Mouse (Mus musculus): ENCODE results near the gene 1600002K03Rik.

Gene 1600002K03Rik

DNA sequence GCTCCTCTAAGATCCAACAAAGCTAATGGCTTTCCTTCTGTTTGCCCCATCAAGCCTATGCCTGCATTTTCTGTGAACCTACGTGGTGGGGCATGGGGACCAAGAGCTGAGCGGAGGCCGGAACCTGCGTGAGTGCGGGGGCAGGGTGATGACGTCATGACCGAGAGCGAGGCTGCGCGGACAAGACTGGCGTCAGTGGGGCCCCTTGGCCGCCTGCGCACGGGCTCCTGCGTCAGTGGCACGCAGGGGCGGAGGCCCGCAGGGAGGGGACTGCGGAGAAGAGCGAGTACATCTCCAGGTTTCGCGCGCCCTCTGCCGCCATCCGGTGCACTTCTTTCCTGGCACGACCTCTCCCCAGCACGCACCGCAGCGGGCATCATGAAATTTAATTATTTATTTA is 31.5 kb upstream of the 1600002K03Rik start:
- DNase-seq (ENCODE audit: low spot score) = peak; percentile 90

GRCm38 (mm10) chr10:80141786-80142529 is 30.8 kb upstream of the 1600002K03Rik start:
- DNase-seq (ENCODE audit: low spot score) = peak; percentile 99

- no peak for DNase-seq (ENCODE audit: low spot score)
Measured at GRCm38 (mm10) chr10:80142530-80142925, 30.2 kb upstream of the 1600002K03Rik start.

GRCm38 (mm10) chr10:80143664-80144063 is 29.1 kb upstream of the 1600002K03Rik start:
- DNase-seq (ENCODE audit: low spot score) = no peak

DNA sequence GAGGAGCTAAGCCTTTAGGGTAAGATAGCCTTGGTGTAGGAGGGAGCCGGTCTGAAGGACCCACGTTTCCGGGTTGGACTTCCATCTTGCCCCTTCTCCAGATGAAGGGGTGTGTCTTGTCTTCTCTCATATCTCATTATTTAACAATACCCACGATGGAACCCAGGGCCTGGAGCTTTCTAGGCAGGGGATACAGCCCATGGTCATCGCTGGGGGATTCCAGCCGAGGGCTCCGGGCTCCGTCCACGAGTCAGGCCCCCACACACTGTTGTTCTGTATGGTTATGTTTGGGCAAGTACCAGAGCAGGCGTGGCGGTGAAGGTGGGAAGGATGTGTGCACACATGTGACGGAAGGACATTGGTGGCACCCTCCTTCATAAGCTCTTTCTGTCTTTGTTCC is 28.6 kb upstream of the 1600002K03Rik start:
- DNase-seq (ENCODE audit: low spot score) = no peak

DNA sequence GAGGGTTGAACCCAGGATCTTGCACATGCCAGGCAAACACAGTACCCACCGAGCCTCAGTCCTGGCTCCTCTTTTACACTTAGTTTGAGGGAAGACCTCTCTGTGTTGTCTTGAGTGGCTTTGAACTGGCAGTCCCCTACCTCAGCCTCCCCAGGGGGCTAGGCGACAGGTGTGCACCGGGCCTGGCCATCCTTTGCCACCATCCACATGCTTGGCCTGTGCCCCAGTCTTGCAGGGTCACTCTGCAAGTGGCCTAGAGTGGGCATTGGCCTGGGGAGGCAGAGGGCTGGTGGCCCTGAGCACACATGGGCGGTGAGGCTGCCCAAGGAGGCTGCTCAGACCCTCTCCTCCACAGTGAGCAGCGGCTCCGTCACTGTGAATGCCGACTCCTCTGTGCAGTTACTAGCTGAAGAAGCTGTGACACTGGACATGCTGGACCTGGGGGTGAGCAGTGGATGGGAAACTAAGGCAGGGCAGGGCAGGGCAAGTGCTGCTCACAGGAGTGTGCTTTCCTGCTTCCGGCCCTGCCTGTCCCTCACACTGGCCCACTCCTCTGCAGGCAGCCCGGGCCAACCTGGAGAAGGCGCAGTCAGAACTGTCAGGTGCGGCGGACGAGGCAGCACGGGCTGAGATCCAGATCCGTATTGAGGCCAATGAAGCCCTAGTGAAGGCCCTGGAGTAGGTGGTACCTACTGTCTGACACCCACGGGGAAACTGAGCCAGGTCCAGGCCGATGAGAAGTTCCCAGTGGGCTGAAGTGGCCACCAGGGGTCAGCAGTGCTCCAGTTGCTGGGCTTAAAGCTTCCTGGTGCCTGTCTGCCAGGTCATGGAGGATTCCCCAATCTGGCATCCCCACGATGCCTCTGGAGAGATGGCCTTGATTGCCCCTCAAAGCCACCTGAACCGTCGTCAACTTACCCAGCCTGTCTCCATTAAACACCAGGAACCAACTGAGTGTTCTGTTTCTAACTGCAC is 27.6 kb upstream of the 1600002K03Rik start:
- peak; percentile 93 for DNase-seq (ENCODE audit: low spot score)

DNA sequence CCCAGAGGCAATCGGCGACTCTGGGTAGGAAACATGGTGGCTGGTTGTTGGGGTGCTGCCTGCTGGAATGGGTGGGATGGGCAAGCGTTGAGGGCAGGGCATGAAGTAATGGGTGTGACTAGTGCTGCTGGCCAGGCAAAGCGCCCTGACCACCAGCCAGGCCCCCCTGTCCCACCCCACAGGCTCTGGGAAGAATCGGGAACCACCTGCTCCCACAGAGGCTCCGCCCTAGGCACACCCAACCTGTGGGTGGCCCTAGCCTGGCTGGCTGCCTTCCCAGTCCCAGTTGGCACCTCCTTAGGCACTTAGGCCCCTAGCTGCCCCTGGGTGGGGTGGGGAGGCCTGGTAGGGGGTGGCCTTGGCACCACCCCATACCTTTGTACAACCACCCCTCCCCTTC is 26.8 kb upstream of the 1600002K03Rik start:
- no peak for DNase-seq (ENCODE audit: low spot score)

GRCm38 (mm10) chr10:80146568-80147011 is 26.2 kb upstream of the 1600002K03Rik start:
- no peak for DNase-seq (ENCODE audit: low spot score)

- DNase-seq (ENCODE audit: low spot score) = peak; percentile 37
Measured at GRCm38 (mm10) chr10:80147146-80147718, 25.5 kb upstream of the 1600002K03Rik start.

DNA sequence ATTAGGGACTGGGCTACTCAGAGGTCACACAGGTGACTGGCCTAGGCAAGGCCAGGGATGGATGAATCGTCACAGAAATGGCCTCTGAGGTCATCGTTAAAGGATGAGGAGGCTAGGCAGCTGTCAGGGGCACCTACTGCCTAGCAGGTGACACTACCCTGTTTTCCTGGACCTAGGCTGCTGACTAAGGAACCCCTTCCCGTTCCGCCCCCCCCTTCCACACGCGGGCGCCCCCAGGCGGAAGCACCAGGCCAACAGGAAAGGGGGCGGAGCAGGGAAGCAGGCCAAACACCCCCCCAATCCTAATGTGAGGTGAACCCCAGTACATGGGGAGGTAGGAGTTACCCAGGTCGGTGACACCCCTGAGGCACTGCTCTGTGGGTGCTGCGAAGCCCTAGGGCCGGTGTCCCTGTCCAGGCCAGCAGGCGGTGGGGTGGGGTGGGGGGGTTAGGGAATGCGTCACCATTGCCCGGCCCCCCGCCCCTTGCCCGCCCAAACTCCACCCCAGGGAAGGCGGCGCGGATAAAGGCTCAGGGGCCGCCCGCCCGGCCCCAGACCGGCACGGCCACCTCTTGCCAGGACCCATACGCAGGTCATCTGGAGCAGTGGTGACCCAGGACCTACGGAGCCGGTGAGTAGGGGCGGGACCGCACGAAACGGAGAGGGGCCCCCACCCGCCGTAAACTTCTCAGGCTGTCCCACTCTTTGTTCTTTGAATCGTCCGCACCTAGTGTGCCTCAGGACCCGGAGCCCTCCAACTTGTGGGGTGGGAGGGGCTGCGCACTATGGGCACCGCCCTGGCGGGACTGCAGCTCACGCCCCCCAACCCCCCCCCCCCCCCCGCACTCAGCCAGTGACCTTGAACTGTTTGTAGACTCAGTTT is 24.8 kb upstream of the 1600002K03Rik start, which contains the start of gene Midn:
TSS of gene Midn (plus strand) at position 554 of the 883 bp plus-strand sequence.
- peak; percentile 68 for DNase-seq (ENCODE audit: low spot score)

DNA sequence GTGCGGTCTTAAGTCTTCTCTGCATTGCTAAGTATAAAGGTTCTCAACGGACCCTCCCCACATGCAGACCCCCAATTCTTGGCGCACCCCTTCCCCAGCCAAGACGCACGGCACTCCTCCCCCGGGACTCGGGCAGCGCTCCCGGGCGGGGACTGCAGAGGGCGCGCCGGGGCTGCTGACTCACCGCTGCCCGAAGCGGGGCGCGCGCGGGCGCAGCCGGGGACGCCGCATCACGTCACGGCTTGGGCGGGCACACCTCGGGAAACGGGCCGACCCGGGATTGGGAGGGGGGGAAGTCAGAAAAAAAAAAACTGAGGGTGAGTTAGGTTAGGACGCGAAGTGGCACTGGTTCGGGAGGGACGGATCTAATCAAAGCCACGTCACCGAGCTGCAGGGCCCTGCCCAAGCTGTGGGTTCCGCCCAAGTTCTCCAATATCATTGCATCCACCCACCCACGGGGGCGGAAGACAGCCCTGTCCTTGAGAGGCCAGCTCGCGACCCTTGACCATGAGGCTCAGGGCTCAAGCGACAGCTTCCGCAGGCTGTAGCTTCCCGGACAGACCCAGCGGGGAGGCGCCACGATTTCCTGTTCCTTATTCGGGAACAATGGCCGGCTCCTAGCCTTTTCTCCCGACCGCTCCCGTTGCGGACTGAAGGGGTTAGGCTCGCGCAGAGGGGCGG is 24.0 kb upstream of the 1600002K03Rik start:
- peak; percentile 94 for DNase-seq (ENCODE audit: low spot score)

DNA sequence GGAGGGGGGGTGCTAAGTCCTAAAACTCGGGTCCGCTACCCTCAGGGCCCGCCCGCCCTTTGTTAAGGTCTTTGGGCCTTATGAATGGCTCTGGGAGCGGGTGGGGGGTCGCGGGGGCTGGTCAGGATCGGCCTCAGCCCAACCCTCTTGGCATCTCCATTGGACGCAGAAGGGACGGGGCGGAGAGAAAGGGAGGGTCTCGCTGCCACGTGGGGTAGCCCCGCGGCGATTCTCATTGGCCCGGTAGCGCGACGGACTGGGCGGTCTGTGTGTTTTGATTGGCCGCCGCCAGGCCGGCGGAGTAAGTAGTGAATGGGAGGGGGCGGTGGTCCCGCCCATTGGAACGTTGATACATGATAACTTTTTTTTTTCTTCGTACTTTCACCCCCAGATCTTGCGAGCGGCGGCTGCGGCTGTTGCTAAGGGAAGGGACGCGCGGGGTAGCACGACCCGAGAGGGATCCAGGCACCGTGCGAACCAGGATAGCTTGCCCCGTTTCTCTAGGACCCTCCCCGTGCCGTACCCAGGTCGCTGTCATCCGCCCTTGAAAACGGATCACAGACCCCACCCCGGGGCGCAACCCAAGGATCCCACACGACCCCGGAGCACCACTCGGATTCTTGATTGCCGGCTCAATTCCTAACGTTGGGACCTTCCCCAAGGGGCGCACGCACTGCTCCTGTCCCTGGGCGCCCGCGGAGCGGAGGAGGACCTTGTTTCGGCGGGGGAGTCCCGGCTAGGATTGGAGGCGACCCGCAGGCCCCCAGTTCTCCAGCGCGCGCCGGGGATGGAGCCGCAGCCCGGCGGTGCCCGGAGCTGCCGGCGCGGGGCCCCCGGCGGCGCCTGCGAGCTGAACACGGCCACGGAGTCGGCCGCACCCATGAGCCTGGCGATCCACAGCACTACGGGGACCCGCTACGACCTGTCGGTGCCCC is 23.2 kb upstream of the 1600002K03Rik start:
- DNase-seq (ENCODE audit: low spot score) = peak; percentile 98

DNA sequence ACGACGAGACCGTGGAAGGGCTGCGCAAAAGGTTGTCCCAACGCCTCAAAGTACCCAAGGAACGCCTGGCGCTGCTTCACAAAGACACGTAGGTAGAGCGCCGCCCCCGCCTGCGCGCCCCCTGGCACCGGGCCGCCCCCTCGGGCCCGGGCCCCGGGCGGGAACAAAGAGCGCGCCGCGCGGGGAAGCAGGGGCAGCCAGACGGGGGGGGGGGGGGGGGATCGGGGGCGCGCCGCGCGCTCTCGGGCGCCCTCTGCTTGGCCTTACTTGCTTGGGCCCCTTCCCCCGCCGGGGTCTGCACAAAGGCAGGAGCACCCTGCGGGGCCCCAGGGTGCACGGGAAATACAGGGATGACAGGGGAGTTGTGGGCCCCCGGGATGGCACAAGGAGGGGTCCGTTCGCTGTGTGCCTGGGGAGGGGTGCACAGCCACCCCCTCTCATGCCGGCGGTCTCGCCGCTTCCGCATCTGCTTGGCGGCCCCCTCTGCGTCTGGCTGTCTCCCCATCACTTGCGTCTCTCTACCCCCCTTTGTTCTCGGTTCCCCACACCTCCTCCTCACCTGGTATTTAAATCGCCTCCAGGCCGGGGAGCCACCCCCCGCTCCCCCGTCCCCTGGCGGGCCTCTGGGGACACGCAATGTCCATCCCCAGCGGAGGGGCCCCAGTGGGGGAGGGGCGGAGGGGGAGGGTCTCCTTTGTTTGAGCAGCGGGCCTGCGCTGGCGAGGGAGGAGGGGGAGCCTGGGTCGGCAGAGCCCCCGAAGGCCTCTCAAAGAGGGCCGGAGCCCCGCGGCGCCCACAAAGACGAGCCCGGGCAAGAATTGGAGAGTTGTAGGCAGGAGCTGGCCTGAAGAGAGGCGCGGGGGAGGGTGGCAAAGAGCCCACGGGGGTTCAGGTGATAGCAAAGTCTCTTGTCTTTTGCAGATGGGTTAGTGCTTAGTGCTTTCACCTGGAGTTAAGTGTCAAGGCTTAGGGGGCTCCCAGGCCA is 22.2 kb upstream of the 1600002K03Rik start:
- peak; percentile 85 for DNase-seq (ENCODE audit: low spot score)

DNA sequence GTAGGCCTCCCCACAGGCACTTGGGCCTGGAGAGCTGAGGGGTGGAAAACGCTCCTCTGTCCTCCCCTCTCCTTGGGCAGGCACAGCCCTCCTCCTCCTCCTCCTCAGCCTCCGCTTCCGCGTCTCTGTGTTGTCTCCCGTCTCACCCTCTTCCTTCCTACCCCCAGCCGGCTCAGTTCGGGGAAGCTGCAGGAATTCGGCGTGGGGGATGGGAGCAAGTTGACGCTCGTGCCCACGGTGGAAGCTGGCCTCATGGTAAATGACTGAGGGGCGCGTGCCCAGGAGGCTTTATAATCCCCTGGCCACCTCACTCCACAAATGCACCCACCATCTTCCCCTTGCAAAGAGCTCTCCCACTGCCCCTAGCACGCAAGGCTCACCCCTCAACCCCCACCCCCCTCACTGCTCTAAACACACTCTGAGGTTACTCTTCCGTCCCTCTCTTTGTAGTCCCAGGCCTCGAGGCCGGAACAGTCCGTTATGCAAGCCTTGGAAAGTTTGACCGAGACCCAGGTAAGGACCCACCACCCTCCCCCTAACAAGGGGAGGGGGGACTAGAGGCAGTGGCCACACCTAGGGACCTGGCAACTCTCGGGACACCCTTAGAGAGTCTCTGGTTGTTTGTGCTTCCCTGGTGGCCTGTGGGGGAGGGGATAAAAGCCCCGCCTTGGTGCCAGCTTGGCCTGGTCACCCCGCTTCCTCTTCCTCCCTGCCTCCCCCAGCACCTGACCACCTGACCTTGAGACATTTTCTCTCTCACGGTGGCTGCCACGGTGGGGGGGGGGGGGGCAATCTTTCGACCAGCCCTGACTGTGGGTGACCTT is 21.3 kb upstream of the 1600002K03Rik start:
- peak; percentile 60 for DNase-seq (ENCODE audit: low spot score)

- DNase-seq (ENCODE audit: low spot score) = peak; percentile 63
Measured at GRCm38 (mm10) chr10:80152071-80152872, 20.5 kb upstream of the 1600002K03Rik start.

DNA sequence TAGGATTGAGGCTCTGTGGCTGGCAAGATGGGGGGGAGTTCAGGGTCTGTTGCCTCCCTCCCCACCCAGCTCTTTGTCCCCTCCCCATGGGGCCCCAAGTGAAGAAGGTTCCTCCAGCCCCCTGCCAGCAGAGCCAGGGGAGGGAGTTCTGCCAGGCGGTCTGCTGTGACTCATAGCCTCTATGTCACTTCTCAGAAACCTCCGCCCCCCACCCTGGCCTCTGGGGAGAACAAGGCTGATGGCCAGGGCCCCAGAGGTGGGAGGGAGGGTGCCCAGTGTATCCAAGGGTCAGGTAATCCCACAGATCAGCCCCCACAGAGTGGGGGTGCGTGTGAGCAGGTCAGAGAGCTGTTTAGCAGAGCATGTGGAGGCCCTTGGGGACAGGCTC is 19.9 kb upstream of the 1600002K03Rik start:
- DNase-seq (ENCODE audit: low spot score) = no peak

DNA sequence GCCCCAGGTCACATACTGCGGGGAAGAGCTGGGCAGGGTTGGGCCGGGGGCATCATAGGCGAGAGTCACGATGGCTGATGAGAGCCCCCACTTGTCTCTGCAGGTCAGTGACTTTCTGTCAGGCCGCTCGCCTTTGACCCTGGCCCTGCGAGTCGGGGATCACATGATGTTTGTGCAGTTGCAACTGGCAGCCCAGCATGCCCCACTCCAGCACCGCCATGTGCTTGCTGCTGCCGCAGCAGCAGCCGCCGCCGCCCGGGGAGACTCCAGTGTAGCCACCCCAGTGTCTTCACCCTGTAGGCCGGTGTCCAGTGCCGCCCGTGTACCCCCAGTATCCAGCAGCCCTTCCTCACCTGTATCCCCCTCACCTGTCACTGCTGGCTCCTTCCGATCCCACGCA is 19.0 kb upstream of the 1600002K03Rik start:
- no peak for DNase-seq (ENCODE audit: low spot score)
